Mouse (Mus musculus) MEL (cell line): Measurements from ENCODE around the gene Dnal4. TPM values are rescaled to one million over a fixed set of nuclear protein-coding genes. Genes with fewer than 3 reads are reported as not detected.
A peak's percentile ranks its signal among the peaks of the same experiment; 100 is the strongest.
"Not testable (repeated sequence)": the region's sequence is repeated elsewhere in the genome, so short reads cannot be mapped to it uniquely, and the experiment has no call there.

Experiments
- DNase-seq: peaks from one replicate; pipeline ENCODE4 v3.0.0; 2011; ENCODE audit warnings: low read depth, low spot score
- H3K27ac ChIP-seq: 2 replicates; pipeline ENCODE4 v1.5.1; 2012; ENCODE audit warnings: low read depth, mild to moderate bottlenecking, control low read depth, low read length, moderate library complexity; ENCODE audit not compliant: control insufficient read depth
- H3K27me3 ChIP-seq, 2 experiments: fragments of 150-350 bp in 1 of 2; sonication (generic) in 1 of 2; 2 replicates each; pipeline ENCODE4 v1.6.1; 2012; ENCODE audit warnings: low read length in 2 of 2, mild to moderate bottlenecking in 2 of 2, improper control_type of control experiment in 1 of 2, moderate library complexity in 1 of 2; ENCODE audit not compliant: insufficient read depth in 2 of 2, control insufficient read depth in 1 of 2
- H3K36me3 ChIP-seq, 2 experiments: 2 replicates each; pipeline ENCODE4 v1.6.1; 2012 to 2014; ENCODE audit warnings: low read length in 2 of 2, improper control_type of control experiment in 1 of 2, inconsistent platforms in 1 of 2, mild to moderate bottlenecking in 1 of 2; ENCODE audit not compliant: insufficient read depth in 2 of 2, control insufficient read depth in 1 of 2
- H3K4me1 ChIP-seq, 2 experiments: fragments of 150-350 bp in 1 of 2; sonication (generic) in 1 of 2; 2 replicates each; pipeline ENCODE4 v1.6.1; 2012; ENCODE audit warnings: low read length in 2 of 2, improper control_type of control experiment in 1 of 2, mild to moderate bottlenecking in 1 of 2; ENCODE audit not compliant: insufficient read depth in 2 of 2, control insufficient read depth in 1 of 2
- H3K4me3 ChIP-seq, 2 experiments: fragments of 150-350 bp in 1 of 2; sonication (generic) in 1 of 2; 2 replicates each; pipeline ENCODE4 v1.5.1; 2012; ENCODE audit warnings: low read depth in 2 of 2, low read length in 2 of 2, mild to moderate bottlenecking in 2 of 2, moderate library complexity in 2 of 2, control low read depth in 1 of 2, improper control_type of control experiment in 1 of 2; ENCODE audit not compliant: control insufficient read depth in 1 of 2, insufficient read depth in 1 of 2
- H3K79me2 ChIP-seq: 2 replicates; pipeline ENCODE4 v1.6.1; 2012; ENCODE audit warnings: mild to moderate bottlenecking, low read length, moderate library complexity; ENCODE audit not compliant: control insufficient read depth, poor library complexity, insufficient read depth
- H3K9ac ChIP-seq: 2 replicates; pipeline ENCODE4 v1.6.1; 2012; ENCODE audit warnings: low read depth, mild to moderate bottlenecking, control low read depth, low read length, moderate library complexity; ENCODE audit not compliant: control insufficient read depth, poor library complexity, severe bottlenecking
- H3K9me3 ChIP-seq: fragments of 150-350 bp; sonication (generic); replicated peaks from 2 replicates; pipeline ENCODE4 v1.6.1; 2012; ENCODE audit warnings: mild to moderate bottlenecking, low read length, improper control_type of control experiment, moderate library complexity; ENCODE audit not compliant: insufficient read depth
- CHD2 ChIP-seq: IDR thresholded peaks from 2 replicates; pipeline ENCODE4 v1.6.1; 2011; ENCODE audit warnings: low read length, improper control_type of control experiment
- CTCF ChIP-seq, 3 experiments: IDR thresholded peaks in 2 of 3; conservative IDR thresholded peaks in 1 of 3; 2 replicates each; pipeline ENCODE4 v1.5.1; 2011 to 2012; ENCODE audit warnings: low read length in 3 of 3, low read depth in 2 of 3, mild to moderate bottlenecking in 2 of 3, improper control_type of control experiment in 1 of 3, inconsistent platforms in 1 of 3, mixed read lengths in 1 of 3, moderate library complexity in 1 of 3; ENCODE audit not compliant: control insufficient read depth in 1 of 3, insufficient read depth in 1 of 3, poor library complexity in 1 of 3, severe bottlenecking in 1 of 3
- E2F4 ChIP-seq: IDR thresholded peaks from 2 replicates; pipeline ENCODE4 v1.6.1; 2011; ENCODE audit warnings: low read depth, low read length, improper control_type of control experiment, borderline replicate concordance
- ELF1 ChIP-seq: IDR thresholded peaks from 2 replicates; pipeline ENCODE4 v1.6.1; 2014; ENCODE audit warnings: low read depth, mild to moderate bottlenecking, inconsistent platforms, low read length, improper control_type of control experiment, moderate library complexity
- HCFC1 ChIP-seq: IDR thresholded peaks from 2 replicates; pipeline ENCODE4 v1.6.1; 2012; ENCODE audit warnings: low read depth, mild to moderate bottlenecking, inconsistent platforms, low read length, improper control_type of control experiment, moderate library complexity
- MAZ ChIP-seq: IDR thresholded peaks from 2 replicates; pipeline ENCODE4 v1.6.1; 2012; ENCODE audit warnings: low read depth, mild to moderate bottlenecking, inconsistent platforms, low read length, improper control_type of control experiment
- MEF2A ChIP-seq: IDR thresholded peaks from 2 replicates; pipeline ENCODE4 v1.6.1; 2014; ENCODE audit warnings: low read depth, mild to moderate bottlenecking, inconsistent platforms, low read length, improper control_type of control experiment; ENCODE audit not compliant: poor library complexity, insufficient replicate concordance, severe bottlenecking; ENCODE audit errors: extremely low read depth
- MXI1 ChIP-seq: IDR thresholded peaks from 2 replicates; pipeline ENCODE4 v1.6.1; 2011; ENCODE audit warnings: mild to moderate bottlenecking, low read depth, low read length, improper control_type of control experiment
- MYC ChIP-seq: IDR thresholded peaks from 2 replicates; pipeline ENCODE4 v1.6.1; 2011; ENCODE audit warnings: low read depth, mild to moderate bottlenecking, low read length, improper control_type of control experiment, moderate library complexity
- NELFE ChIP-seq: IDR thresholded peaks from 2 replicates; pipeline ENCODE4 v1.6.1; 2011; ENCODE audit warnings: low read depth, low read length, improper control_type of control experiment
- NRF1 ChIP-seq: IDR thresholded peaks from 2 replicates; pipeline ENCODE4 v1.6.1; 2014; ENCODE audit warnings: low read depth, mild to moderate bottlenecking, inconsistent platforms, low read length, improper control_type of control experiment, moderate library complexity; ENCODE audit not compliant: poor library complexity, insufficient read depth, severe bottlenecking
- RAD21 ChIP-seq: IDR thresholded peaks from 2 replicates; pipeline ENCODE4 v1.6.1; 2011; ENCODE audit warnings: mild to moderate bottlenecking, low read depth, low read length, improper control_type of control experiment
- RCOR1 ChIP-seq: IDR thresholded peaks from 2 replicates; pipeline ENCODE4 v1.6.1; 2012; ENCODE audit warnings: low read depth, mild to moderate bottlenecking, inconsistent platforms, low read length, improper control_type of control experiment
- SIN3A ChIP-seq: IDR thresholded peaks from 2 replicates; pipeline ENCODE4 v1.6.1; 2012; ENCODE audit warnings: low read length, improper control_type of control experiment, inconsistent platforms
- SMC3 ChIP-seq: IDR thresholded peaks from 2 replicates; pipeline ENCODE4 v1.6.1; 2011; ENCODE audit warnings: low read depth, low read length, improper control_type of control experiment
- ZKSCAN1 ChIP-seq: IDR thresholded peaks from 2 replicates; pipeline ENCODE4 v1.6.1; 2012; ENCODE audit warnings: low read depth, mild to moderate bottlenecking, inconsistent platforms, low read length, improper control_type of control experiment, moderate library complexity
- ZMIZ1 ChIP-seq: IDR thresholded peaks from 2 replicates; pipeline ENCODE4 v1.6.1; 2012; ENCODE audit warnings: low read depth, mild to moderate bottlenecking, inconsistent platforms, low read length, improper control_type of control experiment, moderate library complexity
- ZNF384 ChIP-seq: IDR thresholded peaks from 2 replicates; pipeline ENCODE4 v1.6.1; 2012; ENCODE audit warnings: low read depth, mild to moderate bottlenecking, inconsistent platforms, low read length, improper control_type of control experiment
- polyA plus RNA-seq, 2 experiments: library from polyadenylated mRNA; stranded (reverse) in 1 of 2; unstranded in 1 of 2; fragments of >175 nt in 1 of 2; fragments of >200 nt in 1 of 2; gene quantifications; 2 replicates each; pipeline versions ENCODE4 v1.2.1 to v1.2.4; 2012; ENCODE audit warnings: low replicate concordance in 2 of 2, low read depth in 1 of 2; ENCODE audit not compliant: insufficient read length in 2 of 2, insufficient read depth in 1 of 2, missing spikeins in 1 of 2
- total RNA-seq: library from RNA; depleted of rRNA; stranded (reverse); fragments of 300-350 nt; gene quantifications from 2 replicates; pipeline ENCODE4 v1.2.3, GENCODE M21; 2012

Dnal4 gene
- total and polyA plus RNA-seq, 3 experiments, result 19.5 to 30.0 TPM; not detected in 1

- TF ChIP-seq CTCF (IDR thresholded peaks at IDR 0.05 in 2 of 3, conservative IDR thresholded peaks at IDR 0.05 in 1 of 3; ENCODE audit: control insufficient read depth in 1 of 3, insufficient read depth in 1 of 3, low read depth in 2 of 3, low read length in 3 of 3, poor library complexity in 1 of 3, severe bottlenecking in 1 of 3) (no peak), SIN3A (peak; percentile 71), MYC (0 out of 2 replicates have a peak, but pooled peaks have one; percentile 6), ELF1 (no peak), MEF2A (no peak), MAZ (peak; percentile 75; the same call in 1 of the 2 replicates), ZKSCAN1 (no peak)
Observed at GRCm38 (mm10) chr15:79822265-79823199, 44.9 kb upstream of the Dnal4 start (continued).

GRCm38 (mm10) chr15:79818325-79818724 lies 40.7 kb upstream of the Dnal4 start:
- Histone ChIP-seq H3K4me1 (peaks cover 18 to 24% of the 10 kb centered on the region in 2 experiments), H3K27me3 (peaks cover 3 to 4% of the 10 kb centered on the region in 2 experiments; a peak in 3 of 4 replicates), H3K9me3 (no peaks in the 10 kb centered on the region), H3K79me2 (no peaks in the 10 kb centered on the region), H3K4me3 (no peak overlapping the region), H3K9ac (no peak overlapping the region), H3K36me3 (peaks cover 0 to 12% of the 10 kb centered on the region in 2 experiments; a peak in 2 of 4 replicates), H3K27ac (no peak overlapping the region)
- DNase-seq, result peak; percentile 62
- TF ChIP-seq MEF2A, result no peak
- TF ChIP-seq ELF1, result no peak
- TF ChIP-seq CTCF (IDR thresholded peaks at IDR 0.05 in 2 of 3, conservative IDR thresholded peaks at IDR 0.05 in 1 of 3; ENCODE audit: control insufficient read depth in 1 of 3, insufficient read depth in 1 of 3, low read depth in 2 of 3, low read length in 3 of 3, poor library complexity in 1 of 3, severe bottlenecking in 1 of 3), result peak; percentile 48 to 55 (median 48)
- TF ChIP-seq RAD21, result peak; percentile 34
- peak; percentile 33; the same call in 1 of the 2 replicates for TF ChIP-seq ZNF384
- TF ChIP-seq SMC3, result 0 out of 2 replicates have a peak, but pooled peaks have one; percentile 27

GRCm38 (mm10) chr15:79813666-79814258 lies 36.1 kb upstream of the Dnal4 start:
- H3K79me2 ChIP-seq, result no peaks in the 10 kb centered on the region
- peaks cover 7% of the 10 kb centered on the region in 2 experiments; a peak in 3 of 4 replicates for H3K27me3 ChIP-seq
- no peak for DNase-seq

GRCm38 (mm10) chr15:79812840-79813239 lies 35.2 kb upstream of the Dnal4 start:
- H3K27me3 ChIP-seq, H3K9me3 ChIP-seq, H3K9ac ChIP-seq: not testable (repeated sequence)

More at GRCm38 (mm10) chr15:79813666-79814258, 36.1 kb upstream of the Dnal4 start:
- no peak overlapping the region for H3K9ac ChIP-seq
- no peak overlapping the region for H3K27ac ChIP-seq
- H3K4me1 ChIP-seq, result no peaks in the 10 kb centered on the region
- TF ChIP-seq RCOR1 (no peak), NELFE (no peak), HCFC1 (no peak), ZKSCAN1 (no peak), CHD2 (no peak), NRF1 (no peak), ZMIZ1 (no peak), E2F4 (no peak), MXI1 (no peak)
- H3K36me3 ChIP-seq, result no peaks in the 10 kb centered on the region
- H3K4me3 ChIP-seq, result no peak overlapping the region
- no peaks in the 10 kb centered on the region for H3K9me3 ChIP-seq

More at GRCm38 (mm10) chr15:79812840-79813239, 35.2 kb upstream of the Dnal4 start:
- DNase-seq, H3K79me2 ChIP-seq, H3K36me3 ChIP-seq, H3K27ac ChIP-seq, H3K4me1 ChIP-seq, H3K4me3 ChIP-seq: not testable (repeated sequence)
